Mouse (Mus musculus): Measurements from ENCODE around the gene Lrrk1. TPM values are rescaled to one million over a fixed set of nuclear protein-coding genes. Genes with fewer than 3 reads are reported as not detected.
A peak's percentile ranks its signal among the peaks of the same experiment; 100 is the strongest.

The Lrrk1 gene
- polyA plus RNA-seq, 1 experiment from 2014 or later, result 19.5 TPM

DNA sequence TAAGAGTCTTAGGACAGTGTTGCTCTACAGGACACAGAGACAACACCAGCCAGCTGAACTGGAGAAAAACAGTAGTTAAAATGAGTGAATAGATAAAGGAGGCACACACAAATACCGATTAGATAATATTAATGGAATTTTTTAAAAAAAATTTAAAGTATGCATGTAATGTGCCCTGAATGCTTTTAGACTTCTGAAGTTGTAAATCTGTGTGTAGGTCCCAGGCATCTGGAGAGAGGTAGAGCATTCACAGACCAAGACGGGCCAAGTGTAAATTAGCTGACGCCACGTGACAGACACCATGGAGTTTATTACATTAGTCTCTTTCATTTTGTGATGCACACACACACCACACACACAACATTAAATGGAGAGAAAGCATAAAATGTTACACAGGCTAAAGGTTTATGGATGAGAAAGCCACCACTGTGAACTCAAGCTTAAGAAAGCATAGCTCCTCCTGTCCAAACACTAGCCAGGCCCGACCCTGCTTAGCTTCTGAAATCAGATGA is 18.2 kb downstream of the Lrrk1 start:
- Histone ChIP-seq H3K36me3 (ENCODE audit: control insufficient read depth, insufficient read depth, low read length) (no peaks in the 10 kb centered on the region), H3K27ac (ENCODE audit: low read length) (peak overlapping the region; percentile 19; the same call in 1 of the 2 replicates), H3K4me1 (ENCODE audit: control insufficient read depth, insufficient read depth, low read length) (peaks cover 13% of the 10 kb centered on the region), H3K4me2 (ENCODE audit: low read depth, low read length) (no peak overlapping the region), H3K9me3 (replicated peaks; ENCODE audit: control insufficient read depth, low read length) (no peaks in the 10 kb centered on the region), H3K9ac (ENCODE audit: low read length) (no peak overlapping the region), H3K27me3 (ENCODE audit: control insufficient read depth, insufficient read depth, low read length) (no peaks in the 10 kb centered on the region), H3K4me3 (replicated peaks; ENCODE audit: low read length) (no peak overlapping the region)
- WGBS, result 48% methylated on average over 5 of the region's 5 CpGs
- ATAC-seq (ENCODE audit: insufficient read depth, low FRiP score), result no peak

DNA sequence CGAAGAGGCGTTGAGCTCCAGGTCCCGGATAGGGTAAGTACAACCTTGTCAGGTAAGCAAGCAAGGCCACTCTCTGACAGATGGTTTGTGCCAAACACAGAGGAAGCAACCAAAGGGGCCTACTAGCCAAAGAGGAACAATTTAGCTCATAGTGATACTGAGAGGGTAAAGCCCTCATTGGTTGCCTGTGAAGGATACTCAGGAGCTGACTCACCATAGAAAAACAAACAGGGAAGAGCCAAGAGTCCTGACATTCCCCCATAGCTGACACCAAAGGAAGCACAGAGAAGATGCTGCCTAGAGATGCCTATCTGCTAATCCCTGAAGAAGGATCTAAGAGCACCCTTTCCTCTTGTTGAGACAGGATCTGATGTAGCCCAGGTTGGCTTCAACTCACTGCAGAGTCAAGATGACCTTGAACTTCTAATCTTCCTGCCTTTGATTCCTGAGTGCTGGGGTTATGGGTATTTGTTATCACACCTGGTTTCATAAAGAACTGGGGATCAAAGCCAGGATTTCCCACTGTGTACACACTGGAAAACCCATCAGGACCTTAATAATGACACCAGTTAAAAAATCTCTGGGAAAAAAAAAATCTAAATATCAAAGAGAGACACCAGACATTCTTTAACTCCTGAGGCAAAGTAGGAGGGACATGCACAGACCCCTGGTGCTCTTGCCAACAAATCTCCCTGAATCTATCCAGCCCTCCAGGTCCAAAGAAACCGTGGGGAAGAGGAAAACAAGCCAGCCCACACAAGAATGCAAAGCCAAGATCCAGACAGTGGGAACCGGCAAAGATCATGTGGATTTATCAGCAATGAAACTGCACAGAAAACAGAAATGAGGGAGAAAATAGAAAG is 18.8 kb downstream of the Lrrk1 start:
- Histone ChIP-seq H3K27ac (ENCODE audit: low read length) (peak overlapping the region; percentile 19; the same call in 1 of the 2 replicates), H3K27me3 (ENCODE audit: control insufficient read depth, insufficient read depth, low read length) (no peaks in the 10 kb centered on the region), H3K9me3 (replicated peaks; ENCODE audit: control insufficient read depth, low read length) (no peaks in the 10 kb centered on the region), H3K36me3 (ENCODE audit: control insufficient read depth, insufficient read depth, low read length) (0 out of 2 replicates have a peak, but pooled peaks cover 3% of the 10 kb centered on the region), H3K4me1 (ENCODE audit: control insufficient read depth, insufficient read depth, low read length) (peaks cover 13% of the 10 kb centered on the region), H3K9ac (ENCODE audit: low read length) (no peak overlapping the region), H3K4me2 (ENCODE audit: low read depth, low read length) (no peak overlapping the region), H3K4me3 (replicated peaks; ENCODE audit: low read length) (no peak overlapping the region)
- no peak for ATAC-seq (ENCODE audit: insufficient read depth, low FRiP score)
- 64% methylated on average over 5 of the region's 5 CpGs for WGBS

- Histone ChIP-seq H3K9me3 (replicated peaks; ENCODE audit: control insufficient read depth, low read length) (peaks cover 12% of the 10 kb centered on the region), H3K4me3 (replicated peaks; ENCODE audit: low read length) (no peak within 1 kb of the TSS), H3K27me3 (ENCODE audit: control insufficient read depth, insufficient read depth, low read length) (no peaks in the 10 kb centered on the region), H3K36me3 (ENCODE audit: control insufficient read depth, insufficient read depth, low read length) (0 out of 2 replicates have a peak, but pooled peaks cover 3% of the 10 kb centered on the region), H3K4me1 (ENCODE audit: control insufficient read depth, insufficient read depth, low read length) (peaks cover 13% of the 10 kb centered on the region), H3K27ac (ENCODE audit: low read length) (no peak within 1 kb of the TSS), H3K4me2 (ENCODE audit: low read depth, low read length) (no peak within 1 kb of the TSS), H3K9ac (ENCODE audit: low read length) (no peak within 1 kb of the TSS)
- ATAC-seq (ENCODE audit: insufficient read depth, low FRiP score), result no peak
- 33% methylated on average over 2 of the region's 2 CpGs for WGBS
Observed at GRCm38 (mm10) chr7:66365904-66366303, 22.2 kb downstream of the Lrrk1 start, which contains the start of gene Gm10974. Gene Gm10974 (plus strand): TSS chr7:66365905.

GRCm38 (mm10) chr7:66365411-66365810 is 22.7 kb downstream of the Lrrk1 start:
- Histone ChIP-seq H3K9ac (ENCODE audit: low read length) (no peak overlapping the region), H3K36me3 (ENCODE audit: control insufficient read depth, insufficient read depth, low read length) (peaks cover 6% of the 10 kb centered on the region), H3K27me3 (ENCODE audit: control insufficient read depth, insufficient read depth, low read length) (no peaks in the 10 kb centered on the region), H3K4me3 (replicated peaks; ENCODE audit: low read length) (no peak overlapping the region), H3K9me3 (replicated peaks; ENCODE audit: control insufficient read depth, low read length) (peaks cover 14% of the 10 kb centered on the region), H3K4me1 (ENCODE audit: control insufficient read depth, insufficient read depth, low read length) (peaks cover 13% of the 10 kb centered on the region), H3K27ac (ENCODE audit: low read length) (no peak overlapping the region), H3K4me2 (ENCODE audit: low read depth, low read length) (no peak overlapping the region)
- ATAC-seq (ENCODE audit: insufficient read depth, low FRiP score), result no peak
- 63% methylated on average over 2 of the region's 2 CpGs for WGBS

- ATAC-seq (ENCODE audit: insufficient read depth, low FRiP score), result no peak
- no peak overlapping the region for H3K4me2 ChIP-seq (ENCODE audit: low read depth, low read length)
- no peak overlapping the region for H3K4me3 ChIP-seq (replicated peaks; ENCODE audit: low read length)
- peaks cover 15% of the 10 kb centered on the region for H3K9me3 ChIP-seq (replicated peaks; ENCODE audit: control insufficient read depth, low read length)
- peaks cover 15% of the 10 kb centered on the region for H3K36me3 ChIP-seq (ENCODE audit: control insufficient read depth, insufficient read depth, low read length)
- WGBS, result 92% methylated on average over 11 of the region's 11 CpGs
- H3K27ac ChIP-seq (ENCODE audit: low read length), result no peak overlapping the region
- no peak overlapping the region for H3K9ac ChIP-seq (ENCODE audit: low read length)
- H3K4me1 ChIP-seq (ENCODE audit: control insufficient read depth, insufficient read depth, low read length), result peaks cover 7% of the 10 kb centered on the region
- no peaks in the 10 kb centered on the region for H3K27me3 ChIP-seq (ENCODE audit: control insufficient read depth, insufficient read depth, low read length)
Observed at GRCm38 (mm10) chr7:66364491-66364890, 23.7 kb downstream of the Lrrk1 start.

GRCm38 (mm10) chr7:66359044-66359443 is 29.1 kb downstream of the Lrrk1 start:
- Histone ChIP-seq H3K27ac (ENCODE audit: low read length) (no peak overlapping the region), H3K27me3 (ENCODE audit: control insufficient read depth, insufficient read depth, low read length) (no peaks in the 10 kb centered on the region), H3K4me3 (replicated peaks; ENCODE audit: low read length) (no peak overlapping the region), H3K4me2 (ENCODE audit: low read depth, low read length) (no peak overlapping the region), H3K9ac (ENCODE audit: low read length) (no peak overlapping the region), H3K36me3 (ENCODE audit: control insufficient read depth, insufficient read depth, low read length) (peaks cover 12% of the 10 kb centered on the region), H3K9me3 (replicated peaks; ENCODE audit: control insufficient read depth, low read length) (peaks cover 15% of the 10 kb centered on the region), H3K4me1 (ENCODE audit: control insufficient read depth, insufficient read depth, low read length) (no peaks in the 10 kb centered on the region)
- ATAC-seq (ENCODE audit: insufficient read depth, low FRiP score), result no peak
- WGBS, result 79% methylated on average over 4 of the region's 4 CpGs

DNA sequence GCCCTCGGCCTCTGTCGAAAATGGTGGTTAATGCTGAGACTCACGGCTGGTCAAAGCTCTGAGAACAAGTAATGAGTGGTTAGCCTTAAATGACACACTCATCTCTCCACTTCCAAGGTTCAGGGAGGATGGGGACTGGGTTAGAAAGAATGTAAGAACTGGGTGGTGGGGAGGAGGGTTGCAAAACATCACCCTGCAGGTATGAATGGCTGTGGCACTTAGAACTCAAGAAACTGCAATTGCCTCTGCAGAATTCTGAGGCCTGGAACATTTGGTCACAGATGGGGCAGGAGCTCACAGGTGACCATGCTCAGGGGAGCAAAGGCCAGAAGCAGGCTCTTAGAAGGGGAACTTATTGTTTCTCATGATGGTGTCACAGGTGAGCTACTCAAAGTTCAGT is 29.7 kb downstream of the Lrrk1 start:
- no peaks in the 10 kb centered on the region for H3K27me3 ChIP-seq (ENCODE audit: control insufficient read depth, insufficient read depth, low read length)
- no peak for ATAC-seq (ENCODE audit: insufficient read depth, low FRiP score)
- H3K36me3 ChIP-seq (ENCODE audit: control insufficient read depth, insufficient read depth, low read length), result peaks cover 12% of the 10 kb centered on the region
- no peak overlapping the region for H3K27ac ChIP-seq (ENCODE audit: low read length)
- H3K9ac ChIP-seq (ENCODE audit: low read length), result no peak overlapping the region
- no peak overlapping the region for H3K4me2 ChIP-seq (ENCODE audit: low read depth, low read length)
- no peaks in the 10 kb centered on the region for H3K4me1 ChIP-seq (ENCODE audit: control insufficient read depth, insufficient read depth, low read length)
- peaks cover 15% of the 10 kb centered on the region for H3K9me3 ChIP-seq (replicated peaks; ENCODE audit: control insufficient read depth, low read length)
- WGBS, result 85% methylated on average over 3 of the region's 3 CpGs
- H3K4me3 ChIP-seq (replicated peaks; ENCODE audit: low read length), result no peak overlapping the region

DNA sequence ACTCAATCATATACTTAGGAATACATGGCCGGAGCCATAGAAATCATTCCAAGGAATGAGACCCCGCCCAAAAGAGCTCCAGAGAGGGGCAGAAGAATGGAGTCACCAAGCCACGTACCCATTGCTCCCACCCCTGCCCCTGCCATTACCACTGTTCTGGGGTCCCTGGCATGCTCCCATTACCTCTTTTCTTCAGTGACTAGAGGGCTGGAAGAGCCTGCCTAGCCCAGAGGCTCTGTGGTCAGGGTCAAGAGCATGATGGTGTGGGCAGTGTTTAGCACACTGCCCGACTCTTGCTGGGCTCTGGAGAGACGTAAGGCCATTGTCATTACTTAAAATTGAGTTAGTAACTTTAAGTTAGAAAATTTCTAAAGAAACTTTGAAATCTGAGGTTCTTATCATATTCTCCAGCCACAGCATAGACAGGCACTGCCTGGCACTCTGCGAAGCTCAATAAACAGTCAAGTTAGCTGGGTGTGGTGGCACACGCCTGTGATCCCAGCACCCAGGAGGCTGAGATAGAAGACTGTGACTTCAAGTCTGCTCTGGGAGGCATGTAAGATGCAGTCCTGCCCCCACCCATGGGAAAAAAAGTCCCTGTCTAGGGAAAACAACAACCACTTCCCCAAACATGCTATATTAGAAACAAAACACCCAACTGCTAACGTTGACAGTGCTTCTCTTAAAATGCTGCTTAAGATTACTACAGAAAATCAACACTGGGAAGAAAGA is 32.2 kb downstream of the Lrrk1 start:
- 81% methylated on average over 8 of the region's 8 CpGs for WGBS
- Histone ChIP-seq H3K27me3 (ENCODE audit: control insufficient read depth, insufficient read depth, low read length) (no peaks in the 10 kb centered on the region), H3K4me2 (ENCODE audit: low read depth, low read length) (no peak overlapping the region), H3K36me3 (ENCODE audit: control insufficient read depth, insufficient read depth, low read length) (peaks cover 12% of the 10 kb centered on the region), H3K4me3 (replicated peaks; ENCODE audit: low read length) (no peak overlapping the region), H3K9ac (ENCODE audit: low read length) (no peak overlapping the region), H3K4me1 (ENCODE audit: control insufficient read depth, insufficient read depth, low read length) (no peaks in the 10 kb centered on the region), H3K9me3 (replicated peaks; ENCODE audit: control insufficient read depth, low read length) (peaks cover 4% of the 10 kb centered on the region), H3K27ac (ENCODE audit: low read length) (no peak overlapping the region)
- ATAC-seq (ENCODE audit: insufficient read depth, low FRiP score), result no peak

DNA sequence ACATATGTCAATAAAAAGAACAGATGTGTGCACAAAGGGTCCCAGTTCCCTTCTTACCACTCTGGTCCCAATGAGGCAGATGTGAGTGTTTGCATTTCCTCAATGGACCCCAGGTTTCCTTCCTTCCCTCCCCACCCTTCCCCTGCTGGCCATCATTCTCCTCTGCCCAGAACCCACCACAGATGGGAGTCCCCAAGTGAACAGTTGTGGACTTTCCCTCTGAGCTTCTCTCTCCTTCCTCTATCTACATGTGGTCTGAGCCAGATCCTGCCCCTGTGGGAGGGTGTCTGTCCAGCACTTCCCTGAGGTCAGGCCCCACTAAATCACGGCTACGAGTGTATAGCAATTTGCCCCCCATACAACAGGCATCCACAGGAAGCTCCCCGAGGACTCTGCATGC is 33.2 kb downstream of the Lrrk1 start:
- Histone ChIP-seq H3K4me2 (ENCODE audit: low read depth, low read length) (no peak overlapping the region), H3K27ac (ENCODE audit: low read length) (no peak overlapping the region), H3K36me3 (ENCODE audit: control insufficient read depth, insufficient read depth, low read length) (0 out of 2 replicates have a peak, but pooled peaks cover 4% of the 10 kb centered on the region), H3K9ac (ENCODE audit: low read length) (no peak overlapping the region), H3K27me3 (ENCODE audit: control insufficient read depth, insufficient read depth, low read length) (no peaks in the 10 kb centered on the region), H3K4me1 (ENCODE audit: control insufficient read depth, insufficient read depth, low read length) (0 out of 2 replicates have a peak, but pooled peaks cover under 1% of the 10 kb centered on the region), H3K9me3 (replicated peaks; ENCODE audit: control insufficient read depth, low read length) (no peaks in the 10 kb centered on the region), H3K4me3 (replicated peaks; ENCODE audit: low read length) (no peak overlapping the region)
- WGBS, result 55% methylated on average over 3 of the region's 3 CpGs
- no peak for ATAC-seq (ENCODE audit: insufficient read depth, low FRiP score)
